Mouse (Mus musculus) right cerebral cortex, postnatal 4 days (tissue): ENCODE measurements around the gene Kremen2.

Experiments
- DNase-seq: peaks from one replicate; pipeline ENCODE4 v3.0.0-alpha.2; 2022

The Kremen2 gene

DNA sequence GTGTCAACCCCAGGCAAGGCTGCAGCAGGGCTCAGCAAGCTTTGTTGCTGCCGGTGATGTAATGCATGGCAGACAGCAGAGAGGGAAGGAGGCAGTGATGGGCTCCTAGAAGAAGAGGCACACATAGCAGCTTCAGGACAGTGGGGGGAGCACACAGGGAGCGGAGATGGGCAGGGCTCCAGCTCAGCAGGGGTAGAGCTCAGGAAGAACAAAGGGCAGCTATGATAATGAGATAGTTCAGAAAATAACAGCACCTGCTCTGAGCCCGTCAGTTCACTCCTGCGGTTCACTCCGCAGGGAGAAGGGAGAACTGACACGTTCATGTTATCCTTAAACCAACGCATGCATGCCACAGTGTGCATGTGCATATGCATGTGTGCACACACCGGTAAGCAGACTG is 13.2 kb upstream of the Kremen2 start:
- DNase-seq, result no peak

DNA sequence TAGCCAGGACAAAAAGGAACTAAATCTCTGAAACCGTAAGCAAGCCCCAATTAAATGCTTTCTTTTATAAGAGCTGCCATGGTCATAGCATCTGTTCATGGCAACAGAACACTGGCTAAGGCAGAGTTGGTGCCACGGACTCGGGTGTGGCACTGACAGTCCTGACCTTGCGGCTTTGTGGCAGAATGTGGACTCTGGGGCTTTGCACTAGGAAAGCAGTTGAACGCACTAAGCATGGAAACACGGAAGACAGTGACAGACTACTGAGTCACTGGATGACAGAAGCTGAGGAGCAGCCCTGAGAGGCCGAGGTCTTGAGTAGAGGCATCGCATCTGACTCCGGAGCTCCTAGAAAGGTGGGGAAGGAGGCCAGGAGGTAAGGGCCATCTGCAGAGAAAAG is 11.9 kb upstream of the Kremen2 start:
- no peak for DNase-seq

DNA sequence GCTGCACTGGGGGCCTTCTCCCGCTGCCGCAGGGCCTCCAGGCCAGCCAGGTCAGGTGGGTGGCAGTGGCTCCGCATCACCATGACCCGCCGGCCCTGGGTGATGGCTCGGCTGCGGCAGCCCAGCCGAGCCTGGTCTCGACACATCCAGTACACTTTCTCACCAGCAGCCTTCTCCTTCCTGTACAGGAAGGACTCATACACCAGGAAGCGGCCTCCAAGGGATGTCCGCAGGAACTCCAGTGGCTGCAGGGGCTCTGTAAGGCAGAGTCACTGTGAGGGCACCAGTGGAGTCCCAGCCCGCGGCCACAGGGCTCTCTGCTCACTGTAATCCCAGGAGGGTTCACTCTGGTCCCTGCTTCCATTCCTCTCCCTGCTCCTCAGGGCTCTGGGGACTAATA is 10.1 kb upstream of the Kremen2 start:
- no peak for DNase-seq

DNA sequence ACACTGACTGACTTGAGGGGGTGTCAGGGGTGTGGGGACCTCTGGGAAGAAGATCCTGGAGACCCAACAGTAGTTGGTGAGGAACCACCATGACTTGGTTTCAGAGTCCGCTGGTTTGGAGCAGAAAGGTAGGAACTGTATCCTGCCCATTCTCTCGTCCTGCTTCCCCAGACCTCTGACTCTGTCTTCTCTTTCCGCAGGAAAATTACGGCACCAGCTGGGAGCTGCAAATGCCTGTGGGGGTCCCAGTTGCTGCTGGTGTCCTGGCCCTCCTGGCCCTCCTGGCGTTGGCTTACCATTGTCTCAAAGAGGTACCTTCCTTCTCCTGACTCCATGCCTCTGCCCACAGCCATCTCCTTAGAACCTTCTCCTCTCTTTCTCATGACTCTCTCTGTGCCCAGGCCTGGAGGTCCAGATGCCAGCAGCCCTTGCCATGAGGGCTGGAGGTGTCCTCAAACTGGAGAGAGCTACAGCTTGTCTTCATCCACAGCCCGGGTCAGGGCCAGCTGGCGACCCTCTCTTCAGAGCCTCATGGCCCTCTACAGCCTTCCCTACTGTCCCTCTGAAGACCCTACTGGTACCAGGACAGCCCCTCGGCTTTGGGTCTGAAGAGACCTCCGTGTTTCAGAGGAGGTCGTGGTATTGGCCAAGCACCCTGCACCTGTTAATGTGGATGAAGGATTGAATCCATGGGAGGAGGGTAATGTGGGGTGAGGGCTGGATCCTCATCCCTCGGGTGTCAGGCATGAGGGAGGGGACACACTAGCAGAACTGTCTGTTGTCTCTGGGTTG is 4.0 kb upstream of the Kremen2 start:
- DNase-seq, result no peak

DNA sequence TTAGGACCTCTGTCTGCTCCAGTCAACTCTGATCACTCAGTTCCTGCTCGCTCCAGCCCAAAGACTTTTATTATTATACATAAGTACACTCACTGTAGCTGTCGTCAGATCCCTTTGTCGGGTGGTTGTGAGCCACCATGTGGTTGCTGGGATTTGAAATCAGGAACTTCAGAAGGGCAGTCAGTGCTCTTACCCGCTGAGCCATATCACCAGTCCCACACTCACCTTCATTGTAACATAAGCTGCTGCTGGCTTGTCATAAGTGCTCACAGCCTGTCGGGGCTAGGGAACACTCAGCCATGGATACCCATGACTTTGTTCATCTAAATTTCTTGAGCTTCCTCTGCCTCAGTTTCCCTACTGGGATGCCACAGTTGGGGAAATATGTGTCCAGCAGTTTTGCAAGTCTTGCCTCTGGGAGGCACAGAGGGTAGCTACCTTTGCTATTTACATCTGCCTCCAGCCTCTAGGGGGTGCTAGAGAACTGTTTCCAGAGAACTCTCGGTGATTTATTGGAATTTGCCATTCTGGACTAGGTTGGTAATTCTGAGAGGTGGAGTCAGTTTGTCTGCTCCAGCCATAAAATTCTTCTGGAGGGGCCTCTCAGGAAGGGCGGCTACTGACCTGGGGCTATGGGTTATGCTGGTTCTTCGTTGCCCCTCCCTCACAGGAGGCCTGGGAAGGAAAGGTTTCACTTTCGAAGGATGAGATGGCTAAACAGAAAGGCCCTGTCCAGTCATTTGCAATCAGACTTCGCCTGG is 3.2 kb upstream of the Kremen2 start:
- no peak for DNase-seq

DNA sequence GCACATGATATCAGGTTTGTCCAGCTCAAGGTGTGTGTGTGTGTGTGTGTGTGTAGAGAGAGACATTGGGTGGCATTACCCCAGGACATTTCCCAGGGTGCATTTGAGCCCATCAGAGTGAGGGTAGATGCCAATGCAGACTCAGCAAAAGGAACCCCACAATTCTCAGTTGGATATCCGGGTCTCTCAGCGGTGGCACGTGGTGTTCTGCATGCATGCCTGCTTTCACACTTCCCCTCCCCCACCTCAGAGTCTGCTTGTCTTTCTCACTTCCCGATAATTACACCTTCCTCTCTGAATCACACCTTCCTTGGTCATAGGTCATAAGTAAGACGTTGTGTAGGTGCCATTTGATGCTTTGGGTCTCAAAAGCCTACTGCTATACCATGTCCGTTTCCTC is 2.4 kb upstream of the Kremen2 start:
- no peak for DNase-seq

DNA sequence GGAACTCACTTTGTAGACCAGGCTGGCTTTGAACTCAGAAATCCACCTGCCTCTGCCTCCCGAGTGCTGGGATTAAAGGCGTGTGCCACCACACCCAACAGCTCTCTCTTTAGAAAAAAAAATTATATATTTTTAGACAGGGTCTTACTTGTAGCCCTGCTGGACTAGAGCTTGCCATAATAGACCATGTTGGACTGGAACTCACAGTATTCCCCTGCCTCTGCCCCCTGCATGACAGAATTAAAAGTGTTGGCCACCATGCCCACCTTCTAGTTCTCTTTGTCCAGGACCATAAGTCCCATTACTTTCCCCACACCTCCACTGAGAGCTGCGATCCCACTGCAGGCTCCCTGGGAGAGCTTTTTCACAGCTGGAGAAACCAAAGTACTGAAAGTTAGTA is 1.8 kb upstream of the Kremen2 start:
- DNase-seq, result no peak

DNA sequence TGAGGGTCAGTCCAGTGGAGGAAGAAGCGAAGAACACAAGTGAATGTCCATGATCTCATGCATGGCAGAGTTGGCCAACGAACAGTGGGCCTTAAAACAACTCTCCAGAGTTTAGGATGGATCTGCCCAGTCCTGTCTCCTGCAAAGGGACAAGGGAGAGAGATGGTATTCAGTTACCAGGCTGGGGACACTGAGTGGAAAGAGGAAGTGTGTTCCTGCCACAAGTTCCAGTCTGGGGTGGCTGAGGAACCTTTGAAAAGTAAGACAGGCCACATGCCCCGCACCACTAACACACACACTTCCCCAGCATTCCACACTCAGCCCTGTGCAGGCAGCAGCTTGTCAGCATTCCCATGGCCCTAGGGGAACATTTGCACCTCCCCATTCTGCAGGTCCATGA is 1.1 kb upstream of the Kremen2 start:
- DNase-seq, result no peak

DNA sequence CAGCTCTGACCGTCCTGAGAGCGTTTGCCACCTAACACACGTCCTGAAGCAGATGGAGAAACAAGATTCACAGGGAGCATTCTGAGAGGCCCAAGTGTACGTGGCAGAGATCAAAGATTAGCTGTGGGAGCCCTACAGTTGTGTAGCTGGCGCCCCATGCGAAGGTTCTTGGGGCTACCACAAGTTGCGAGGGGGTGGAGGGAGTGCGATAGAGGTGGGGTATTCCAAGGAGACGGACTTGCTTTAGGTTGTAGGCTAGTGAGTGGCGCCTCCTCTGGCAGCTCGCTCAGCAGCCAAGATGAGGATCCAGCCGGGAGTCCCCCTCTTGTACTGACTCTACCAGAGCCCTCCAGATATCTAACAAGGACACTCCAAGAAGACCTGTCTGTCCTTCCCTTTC is 678 bp upstream of the Kremen2 start:
- no peak for DNase-seq

DNA sequence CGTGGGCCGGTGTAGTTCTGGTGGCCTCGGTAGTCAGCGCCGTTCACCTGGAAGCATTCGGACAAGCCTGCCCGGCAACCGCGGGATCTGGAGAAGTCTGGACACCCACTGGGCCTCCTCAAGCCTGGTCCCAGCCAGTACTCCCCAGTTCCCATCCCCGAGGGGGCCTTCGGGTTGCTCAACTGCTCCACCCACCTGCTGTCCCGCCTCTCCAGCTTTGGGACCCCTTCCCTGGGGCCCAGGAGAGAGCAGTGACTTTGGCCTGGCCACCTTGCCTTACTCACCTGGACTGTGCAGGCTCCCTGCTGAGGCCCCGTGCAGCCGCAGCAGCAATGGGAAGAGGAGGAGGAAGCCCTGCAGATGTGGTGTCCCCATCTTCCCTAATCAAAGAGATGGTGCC is 982 bp downstream of the Kremen2 start:
- DNase-seq, result no peak

DNA sequence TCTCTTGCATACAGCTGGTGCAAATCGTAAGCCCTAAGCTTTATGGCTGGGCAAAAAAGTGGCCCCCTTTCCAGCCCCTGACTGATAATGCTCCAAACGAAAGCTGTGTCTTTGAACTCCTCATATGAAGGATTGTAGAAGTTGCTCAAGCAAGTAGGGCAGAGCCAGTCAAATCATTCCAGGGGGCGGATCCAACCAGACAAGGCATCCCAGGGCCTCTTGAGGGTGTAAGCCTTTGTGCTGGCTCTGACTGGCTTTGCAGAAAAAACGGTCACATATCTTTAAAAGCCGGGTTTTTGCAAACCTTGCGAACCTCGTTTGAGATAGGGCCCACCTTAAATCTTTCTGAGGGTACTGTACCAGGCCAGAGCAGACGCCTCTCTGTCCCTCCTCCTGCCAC is 1.6 kb downstream of the Kremen2 start:
- no peak for DNase-seq

DNA sequence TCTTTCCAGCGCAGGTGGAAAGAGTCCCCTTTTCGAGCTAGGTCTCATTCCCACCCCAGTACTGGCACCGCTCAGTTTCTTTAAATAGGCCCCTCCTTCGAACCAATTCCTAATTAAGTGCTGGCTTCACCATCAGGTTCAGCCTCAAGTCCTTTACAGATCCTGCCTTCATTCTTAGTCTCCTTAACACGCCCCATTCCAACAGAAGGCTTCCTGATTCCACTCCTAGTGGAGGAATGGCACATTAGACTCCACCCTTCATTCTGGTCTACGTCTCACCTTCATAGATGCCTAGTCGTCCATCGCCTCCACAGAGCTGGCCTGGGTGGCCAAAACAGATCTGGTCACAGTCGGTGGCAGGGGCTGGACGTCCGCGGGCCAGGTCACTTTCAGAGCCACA is 2.7 kb downstream of the Kremen2 start:
- DNase-seq, result no peak

DNA sequence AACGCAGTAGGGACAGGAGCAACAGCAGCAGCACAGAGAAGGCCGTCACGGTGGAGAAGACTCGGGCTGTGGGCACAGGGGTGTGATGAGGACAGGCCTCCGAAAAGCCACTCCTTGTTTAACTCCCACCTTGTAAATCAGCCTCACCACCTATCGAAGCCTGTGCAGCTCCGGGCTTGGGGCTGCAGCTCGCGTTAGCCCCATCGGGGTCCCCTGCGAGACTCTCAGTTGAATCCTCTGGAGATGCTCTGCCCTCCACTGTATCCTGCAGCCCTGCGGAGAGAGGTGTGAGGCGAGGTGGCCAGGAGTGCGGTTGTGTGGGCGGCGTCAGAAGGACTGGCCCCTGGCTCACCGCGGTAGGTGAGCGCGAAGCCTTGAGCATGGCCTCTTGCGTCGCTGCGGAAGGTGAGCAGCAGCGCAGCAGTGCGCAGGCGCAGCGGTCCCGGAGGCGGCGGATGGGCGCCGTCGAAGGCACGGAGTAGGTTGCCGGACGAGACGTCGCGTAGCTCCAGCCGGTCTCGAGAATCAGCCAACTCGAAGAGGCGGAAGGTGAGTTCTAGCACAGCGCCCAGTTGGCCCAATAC is 3.3 kb downstream of the Kremen2 start:
- DNase-seq, result no peak

DNA sequence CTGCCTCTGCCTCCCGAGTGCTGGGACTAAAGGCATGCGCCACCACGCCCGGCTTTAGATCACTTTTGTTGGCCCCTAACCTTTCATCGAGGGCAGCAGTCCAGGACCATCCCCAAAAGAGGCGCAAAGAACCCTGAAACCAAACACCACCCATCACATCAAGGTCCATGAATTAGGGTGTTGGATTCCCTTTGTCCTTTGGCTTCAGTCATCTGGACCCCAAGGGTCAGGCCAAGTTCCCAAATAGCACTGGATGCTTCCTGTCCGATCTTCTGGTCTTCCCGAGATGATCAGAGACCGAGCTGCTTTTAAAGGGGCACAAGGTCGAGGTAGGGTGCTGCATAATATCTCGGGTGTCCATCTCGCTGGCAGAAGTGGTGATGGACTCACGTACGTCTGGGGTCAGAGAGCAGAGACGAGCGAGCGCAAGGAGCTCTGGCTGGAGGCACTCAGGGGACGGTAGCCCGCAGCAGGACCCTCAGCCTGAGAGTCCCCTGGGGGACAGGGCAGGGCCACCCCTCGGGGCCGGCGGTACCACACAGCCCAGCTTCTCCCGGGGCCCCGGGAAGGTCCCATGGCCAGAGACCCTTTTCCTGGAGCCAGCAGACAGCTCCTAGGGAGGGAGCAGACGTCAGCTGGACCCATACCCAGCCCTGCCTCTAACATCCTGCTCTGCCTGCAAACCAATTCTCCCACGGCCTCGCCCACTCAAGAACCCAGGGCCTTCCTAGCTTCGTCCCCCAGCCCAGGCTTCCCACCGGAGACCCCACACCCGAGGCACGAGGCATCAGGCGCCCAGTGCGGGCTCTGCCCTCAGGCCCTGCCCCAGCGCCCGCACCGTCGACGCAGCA is 4.0 kb downstream of the Kremen2 start:
- DNase-seq, result no peak

DNA sequence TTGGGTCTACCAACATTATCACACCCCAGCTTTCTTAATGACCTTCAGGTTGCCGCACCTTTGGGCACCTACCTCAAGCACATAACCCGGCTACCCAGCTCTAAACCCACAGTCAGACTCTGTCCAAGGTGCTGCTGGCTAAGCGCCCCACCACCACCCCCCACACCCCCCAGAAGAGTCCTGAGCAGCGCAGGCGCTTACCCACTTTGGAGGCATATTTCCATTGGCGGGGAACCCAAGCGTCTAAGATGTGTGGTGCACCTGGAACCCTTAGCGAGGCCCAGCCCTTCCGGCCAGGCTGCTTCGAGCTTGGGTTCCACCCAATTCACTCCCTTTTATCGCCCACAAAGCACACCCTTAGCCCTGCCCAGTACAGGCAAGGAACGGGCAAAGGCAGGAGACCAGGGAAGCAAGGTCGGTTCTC is 5.0 kb downstream of the Kremen2 start, which contains the start of gene Paqr4:
TSS of gene Paqr4 (minus strand) at position 270 of the 424 bp plus-strand sequence.
- no peak for DNase-seq

DNA sequence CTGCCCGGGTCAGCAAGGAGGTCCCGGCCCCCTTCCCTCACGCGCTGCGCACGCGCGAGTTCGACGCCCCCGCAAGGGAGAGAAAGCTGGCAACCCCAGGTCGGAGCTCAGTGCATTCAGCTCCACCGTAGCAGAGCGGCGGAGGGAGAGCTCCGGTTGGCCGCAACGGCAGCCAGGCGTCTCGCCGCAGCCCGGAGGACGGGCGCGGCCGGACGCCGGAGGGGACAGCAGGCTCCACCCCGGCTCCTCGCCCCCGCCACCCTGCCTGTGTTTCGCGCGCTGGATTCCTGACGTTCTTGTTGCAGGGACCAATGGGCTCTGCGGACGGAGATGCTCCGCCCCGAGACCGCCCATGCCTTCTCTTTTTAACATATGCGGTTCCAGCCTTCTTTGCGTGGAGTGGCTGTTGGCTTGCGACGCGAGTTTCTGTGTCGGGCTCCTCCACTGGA is 5.5 kb downstream of the Kremen2 start:
- peak; percentile 86 for DNase-seq

DNA sequence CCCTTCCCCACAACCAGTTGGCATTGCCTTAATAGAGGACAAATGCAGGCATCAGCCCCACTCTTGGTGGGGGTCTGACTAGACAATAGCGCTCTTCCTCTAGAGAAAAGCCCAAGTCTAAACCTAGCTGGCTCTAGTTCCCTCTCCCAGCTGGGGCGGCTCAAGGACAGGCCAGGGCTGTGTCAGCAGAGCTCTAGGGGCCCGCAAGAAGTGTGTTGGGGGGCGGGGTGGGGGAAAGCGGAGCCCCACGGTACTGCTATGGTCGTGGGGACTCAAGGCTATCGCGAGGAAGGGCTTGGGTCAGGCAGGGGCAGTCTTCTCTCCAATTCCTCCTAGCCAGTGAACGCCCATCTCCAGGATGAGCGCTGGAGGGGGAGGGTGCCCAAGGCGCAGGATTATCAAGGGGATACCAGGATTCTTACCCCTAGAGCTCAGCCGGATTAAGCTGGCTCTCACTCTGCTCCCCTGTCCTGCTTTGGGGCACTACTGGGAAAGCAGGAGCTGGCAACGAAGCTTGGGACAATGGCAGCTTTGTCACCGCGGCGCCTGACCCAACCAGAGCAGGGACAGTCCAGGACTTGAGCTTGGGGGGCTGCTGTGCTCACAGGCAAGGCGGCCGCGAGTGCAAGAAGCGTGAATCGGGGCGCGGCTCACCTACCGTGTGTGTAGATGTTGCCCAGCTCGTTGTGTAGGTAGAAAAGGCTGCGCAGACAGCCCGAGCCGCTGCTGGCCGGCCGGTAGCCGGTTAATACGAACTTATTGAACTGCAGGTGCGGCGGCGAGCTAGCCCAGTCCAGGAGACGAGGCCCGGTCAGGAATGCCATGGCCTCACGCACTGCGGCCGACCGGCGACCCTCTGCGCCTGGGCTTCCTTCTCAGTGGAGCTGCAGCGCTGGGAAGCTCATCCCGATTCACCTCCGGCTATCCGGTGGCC is 6.2 kb downstream of the Kremen2 start:
- DNase-seq, result peak; percentile 46

DNA sequence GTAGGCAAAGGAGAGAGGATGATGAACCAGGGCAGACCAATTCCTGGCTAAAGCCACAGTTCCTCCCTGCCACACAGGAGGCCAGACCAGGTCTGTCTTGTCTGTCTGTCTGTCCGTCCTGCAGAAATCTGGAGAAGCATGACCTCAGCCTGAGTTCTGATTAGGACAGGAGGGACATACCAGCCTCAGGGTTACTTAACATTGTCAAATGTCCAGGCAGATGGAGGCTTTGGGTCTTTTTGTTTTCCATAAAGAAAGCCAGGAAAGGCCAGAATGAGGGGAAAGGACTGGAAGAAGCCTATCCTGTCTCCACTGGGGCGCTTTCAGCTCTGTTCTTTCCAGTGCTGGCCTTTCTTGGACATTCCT is 6.8 kb downstream of the Kremen2 start:
- no peak for DNase-seq

DNA sequence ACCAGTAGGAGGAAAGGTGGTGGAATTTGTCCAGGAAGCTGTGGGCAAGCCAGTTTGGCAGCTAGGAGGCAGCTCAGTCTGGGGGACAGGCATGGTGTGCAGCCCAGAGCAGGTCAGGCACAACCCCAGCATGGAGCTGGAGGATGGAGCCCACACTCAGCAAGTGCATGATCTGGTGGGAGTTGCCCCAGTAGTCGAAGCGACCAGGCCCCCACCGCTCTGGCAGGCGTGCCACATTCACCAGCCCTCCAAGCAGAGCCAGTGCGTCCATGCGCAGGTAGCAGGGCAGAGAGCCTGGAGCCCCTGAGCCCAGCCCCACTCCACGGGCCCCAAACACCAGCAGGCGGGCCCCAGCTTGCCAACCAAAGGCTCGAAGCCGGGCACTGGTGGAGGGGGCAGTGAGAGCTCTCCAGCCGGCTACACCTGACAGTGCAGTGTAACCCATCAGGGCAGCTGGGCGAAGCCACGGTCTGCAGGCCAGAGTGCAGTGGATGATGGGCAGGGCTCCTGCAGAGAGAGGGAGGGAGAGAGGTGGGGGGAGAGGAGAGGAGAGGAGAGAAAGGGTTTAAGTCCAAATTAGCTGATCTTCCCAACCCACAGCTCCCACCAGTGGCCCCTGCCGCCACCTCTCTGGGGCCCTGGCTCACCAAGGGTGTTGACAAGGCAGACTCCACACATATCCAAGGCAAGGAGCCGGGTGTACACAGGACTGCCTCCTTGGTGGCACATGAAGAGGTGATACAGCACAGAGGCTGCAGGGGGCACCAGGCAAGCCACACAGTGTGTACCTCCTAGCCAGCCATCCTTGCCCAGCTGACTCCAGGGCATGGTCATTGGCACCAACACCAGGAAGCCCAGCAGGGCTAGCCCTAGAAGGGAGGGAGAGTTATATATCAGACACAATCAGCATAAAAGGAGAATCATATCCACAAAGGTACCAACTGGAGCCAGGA is 7.9 kb downstream of the Kremen2 start:
- DNase-seq, result no peak

DNA sequence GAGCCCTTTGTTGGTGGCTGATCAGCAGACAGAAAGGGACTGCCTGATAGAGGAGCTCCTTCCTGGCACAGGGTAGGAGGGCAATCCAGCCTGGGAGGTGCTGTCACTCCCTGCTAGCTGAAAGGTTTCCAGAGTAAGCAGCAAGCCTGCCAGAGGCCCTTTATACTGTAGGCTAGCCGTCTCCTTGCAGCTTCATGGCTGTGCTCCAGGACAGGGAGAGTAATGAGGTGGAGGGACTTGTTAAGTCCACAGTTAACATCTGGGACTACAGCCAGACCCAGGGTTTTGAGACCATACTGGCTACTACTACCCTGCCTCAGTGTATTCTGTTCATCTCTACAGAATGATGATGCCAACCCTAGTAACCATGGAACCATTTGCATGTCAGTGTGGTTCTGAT is 11.3 kb downstream of the Kremen2 start:
- DNase-seq, result no peak

DNA sequence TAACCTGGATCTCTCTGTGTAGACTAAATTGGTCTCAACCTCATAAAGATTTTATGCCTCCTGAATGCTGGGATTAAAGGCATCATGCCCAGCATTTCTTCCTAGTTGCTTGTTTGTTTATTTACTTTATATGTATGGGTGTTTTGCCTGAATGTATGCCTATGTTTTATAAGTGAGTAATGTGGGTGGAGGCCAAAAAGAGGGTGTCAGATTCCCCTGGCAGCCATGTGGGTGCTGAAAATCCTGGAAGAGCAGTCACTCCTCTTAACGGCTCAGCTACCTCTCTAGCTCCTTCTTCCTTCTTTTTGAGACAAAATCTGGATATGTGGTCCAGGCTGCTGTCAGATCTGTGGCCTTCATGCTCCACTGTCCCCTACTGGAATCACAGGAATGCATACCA is 15.2 kb downstream of the Kremen2 start:
- no peak for DNase-seq
